Mouse (Mus musculus) hindbrain, postnatal 0 days (tissue): ENCODE results near the gene Tmem123. TPM values are rescaled to one million over a fixed set of nuclear protein-coding genes. Genes with fewer than 3 reads are reported as not detected.

ENCODE experiments used
- ATAC-seq: fragments of 200-750 bp; cut with Nextera tagmentation; 2 replicates; pipeline ENCODE4 v1.8.0; 2017; ENCODE audit warnings: mild to moderate bottlenecking, moderate TSS enrichment, moderate library complexity
- DNase-seq: peaks from one replicate; pipeline ENCODE4 v3.0.0-alpha.2; 2015; ENCODE audit warnings: low spot score
- H3K27ac ChIP-seq: fragments of 300-500 bp; sonication (generic); 2 replicates; pipeline ENCODE4 v1.5.1; 2014; ENCODE audit warnings: mild to moderate bottlenecking
- H3K27me3 ChIP-seq: fragments of 300-500 bp; sonication (generic); 2 replicates; pipeline ENCODE4 v1.6.1; 2014; ENCODE audit warnings: low read length, mixed read lengths; ENCODE audit not compliant: insufficient read depth
- H3K36me3 ChIP-seq: fragments of 300-500 bp; sonication (generic); 2 replicates; pipeline ENCODE4 v1.6.1; 2014; ENCODE audit warnings: low read length, mixed read lengths; ENCODE audit not compliant: insufficient read depth
- H3K4me1 ChIP-seq: fragments of 300-500 bp; sonication (generic); 2 replicates; pipeline ENCODE4 v1.6.1; 2014; ENCODE audit warnings: antibody characterized with exemption, low read length, mixed read lengths; ENCODE audit not compliant: insufficient read depth
- H3K4me2 ChIP-seq: fragments of 300-500 bp; sonication (generic); 2 replicates; pipeline ENCODE4 v1.6.1; 2014; ENCODE audit warnings: low read depth, mild to moderate bottlenecking, low read length, moderate library complexity, mixed read lengths
- H3K4me3 ChIP-seq: fragments of 300-500 bp; sonication (generic); 2 replicates; pipeline ENCODE4 v1.5.1; 2014; ENCODE audit warnings: low read length
- H3K9ac ChIP-seq: fragments of 300-500 bp; sonication (generic); replicated peaks from 2 replicates; pipeline ENCODE4 v1.6.1; 2014; ENCODE audit warnings: mild to moderate bottlenecking, low read length, moderate library complexity, mixed read lengths
- H3K9me3 ChIP-seq: fragments of 300-500 bp; sonication (generic); 2 replicates; pipeline ENCODE4 v1.6.1; 2016; ENCODE audit warnings: low read length, mixed read lengths
- CTCF ChIP-seq: IDR thresholded peaks from 2 replicates; pipeline ENCODE4 v1.5.1; 2016; ENCODE audit warnings: antibody characterized with exemption, control low read depth, low read depth
- WGBS: fragments of 180-500 bp; shearing (Covaris S2); extraction: QIAGEN DNeasy Blood & Tissue Kit; methylation state at CpG from one replicate; pipeline ENCODE4 v1.1.7; 2014; 5-methylcytosine and 5-hydroxymethylcytosine counted together
- polyA plus RNA-seq: library from polyadenylated mRNA; unstranded; fragments of >200 nt; fragmentation: Nextera tagmentation; extraction: Ambion mirVana; gene quantifications from 2 replicates; pipeline ENCODE4 v1.2.1, GENCODE M21; 2015
- total RNA-seq: library from RNA; depleted of rRNA; stranded (reverse); fragments of >200 nt; gene quantifications from 2 replicates; pipeline ENCODE4 v1.2.3, GENCODE M21; 2014

Tmem123 gene
- total and polyA plus RNA-seq, 2 experiments from 2014 or later, result 18.8 to 24.7 TPM

- WGBS, result 94% methylated on average over 3 of the region's 3 CpGs
- no peak for DNase-seq
- Histone ChIP-seq H3K4me3 (no peak overlapping the region), H3K36me3 (no peaks in the 10 kb centered on the region), H3K9me3 (no peaks in the 10 kb centered on the region), H3K27ac (no peak overlapping the region), H3K9ac (no peak overlapping the region), H3K4me2 (no peak overlapping the region), H3K27me3 (no peaks in the 10 kb centered on the region), H3K4me1 (no peaks in the 10 kb centered on the region)
- ATAC-seq, result no peak
- no peak for TF ChIP-seq CTCF
Observed at GRCm38 (mm10) chr9:7748881-7749280, 15.0 kb upstream of the Tmem123 start.

DNA sequence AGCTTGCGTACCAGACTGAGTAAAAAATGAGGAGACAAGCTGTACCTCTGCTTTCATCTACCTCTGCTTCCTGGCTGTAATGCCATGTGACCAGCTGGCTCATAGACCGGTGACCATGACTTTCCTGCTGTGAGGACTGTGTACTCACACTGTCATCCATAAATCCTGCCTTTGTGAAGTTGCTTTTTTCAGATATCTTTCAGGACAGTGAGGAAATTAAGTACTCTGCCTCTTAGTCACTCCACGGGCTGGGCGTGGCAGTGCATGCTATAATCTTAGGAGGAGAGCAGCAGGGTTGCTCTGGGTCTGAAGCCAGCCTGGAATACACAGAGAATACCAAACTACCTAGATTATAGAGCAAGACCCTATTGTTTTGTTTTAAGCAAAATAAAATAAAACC is 14.3 kb upstream of the Tmem123 start:
- Histone ChIP-seq H3K4me3 (no peak overlapping the region), H3K4me2 (no peak overlapping the region), H3K4me1 (no peaks in the 10 kb centered on the region), H3K27ac (no peak overlapping the region), H3K9me3 (no peaks in the 10 kb centered on the region), H3K9ac (no peak overlapping the region), H3K36me3 (no peaks in the 10 kb centered on the region), H3K27me3 (no peaks in the 10 kb centered on the region)
- no peak for TF ChIP-seq CTCF
- 73% methylated on average over 4 of the region's 4 CpGs for WGBS
- ATAC-seq (no peak), DNase-seq (no peak)

DNA sequence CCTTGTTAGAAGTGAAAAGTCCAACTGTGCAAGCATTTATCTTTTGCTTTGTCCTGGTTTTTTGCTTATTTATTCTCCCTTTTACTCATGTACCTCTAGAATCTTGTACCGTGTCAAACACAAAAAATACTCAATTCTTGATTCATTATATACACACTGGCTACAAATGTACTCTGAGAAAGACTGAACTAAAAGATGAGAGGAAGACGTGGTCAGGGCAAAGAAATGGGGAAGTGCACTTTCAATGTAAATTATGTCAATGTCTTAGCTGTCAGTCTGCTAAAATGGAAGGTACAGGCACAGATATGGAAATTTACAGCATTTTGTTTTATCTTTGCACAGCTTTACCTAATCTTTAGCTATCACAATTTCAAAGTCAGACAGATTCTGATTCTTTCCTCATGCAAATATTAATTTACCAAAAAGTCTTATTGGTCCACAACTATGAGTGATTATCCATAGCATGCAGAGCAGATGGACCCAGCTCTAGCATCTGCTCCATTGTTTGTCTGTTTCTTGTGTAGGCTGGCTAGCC is 7.9 kb upstream of the Tmem123 start:
- no peak for TF ChIP-seq CTCF
- Histone ChIP-seq H3K27me3 (no peaks in the 10 kb centered on the region), H3K9ac (no peak overlapping the region), H3K4me1 (no peaks in the 10 kb centered on the region), H3K36me3 (no peaks in the 10 kb centered on the region), H3K4me3 (no peak overlapping the region), H3K4me2 (no peak overlapping the region), H3K9me3 (no peaks in the 10 kb centered on the region), H3K27ac (no peak overlapping the region)
- ATAC-seq, result no peak
- no peak for DNase-seq
- 70% methylated on average over 2 of the region's 2 CpGs for WGBS

DNA sequence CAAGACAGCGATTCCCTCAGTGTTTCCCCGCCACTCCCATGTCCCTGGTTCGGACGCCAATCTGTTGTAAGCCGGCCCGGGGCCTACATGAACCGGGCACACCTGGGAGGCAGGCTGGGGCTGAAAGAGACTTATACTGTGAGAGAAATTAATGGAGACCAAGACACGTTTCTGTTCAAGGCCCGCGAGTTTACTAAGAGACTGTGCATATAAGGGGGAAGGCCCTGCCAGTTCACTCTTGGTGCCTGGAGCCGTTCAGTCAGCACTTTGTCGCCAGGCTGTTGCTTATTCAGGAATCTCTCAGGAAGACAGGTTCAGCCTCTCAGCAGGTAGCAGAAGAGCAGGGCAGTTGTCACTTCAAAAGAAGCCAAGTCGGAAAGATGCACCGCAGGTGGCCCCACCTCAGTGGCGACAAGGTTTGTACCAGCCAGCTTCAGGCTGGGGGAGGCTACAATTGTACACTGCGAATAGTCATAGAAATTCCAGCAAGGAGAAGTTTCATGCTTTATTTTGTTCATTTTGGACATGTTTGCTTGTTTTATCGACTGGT is 1.9 kb upstream of the Tmem123 start:
- no peak overlapping the region for H3K27ac ChIP-seq
- H3K4me3 ChIP-seq, result no peak overlapping the region
- H3K36me3 ChIP-seq, result no peaks in the 10 kb centered on the region
- 0 out of 2 replicates have a peak, but pooled peaks cover 3% of the 10 kb centered on the region for H3K4me1 ChIP-seq
- no peaks in the 10 kb centered on the region for H3K27me3 ChIP-seq
- no peak for TF ChIP-seq CTCF
- H3K9me3 ChIP-seq, result no peaks in the 10 kb centered on the region
- ATAC-seq (no peak), DNase-seq (no peak)
- no peak overlapping the region for H3K9ac ChIP-seq
- no peak overlapping the region for H3K4me2 ChIP-seq
- whole genome bisulfite sequencing, result 39% methylated on average over 17 of the region's 17 CpGs

DNA sequence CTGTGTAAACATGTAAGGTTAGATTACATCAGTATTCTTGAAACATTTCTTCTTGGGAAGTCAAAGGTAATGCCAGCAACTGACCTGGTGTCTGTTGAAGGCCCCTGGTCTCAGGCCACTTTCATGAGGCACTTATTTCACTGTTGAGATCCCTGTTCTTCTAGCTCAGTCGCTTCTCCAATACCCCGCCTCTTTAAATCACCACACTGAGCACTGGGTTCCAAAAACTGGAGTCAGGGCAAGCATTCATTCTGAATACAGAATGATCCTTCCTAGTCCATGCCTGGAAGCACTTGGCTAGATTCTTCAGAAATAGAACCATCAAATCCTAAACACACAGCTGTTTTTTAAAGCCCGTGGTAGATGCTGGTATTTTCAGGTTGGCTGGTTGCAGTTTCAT is 1.1 kb upstream of the Tmem123 start:
- ATAC-seq (no peak), DNase-seq (no peak)
- H3K4me1 ChIP-seq, result 0 out of 2 replicates have a peak, but pooled peaks cover 3% of the 10 kb centered on the region
- no peak overlapping the region; the same call in 1 of the 2 replicates for H3K4me3 ChIP-seq
- 84% methylated on average over 3 of the region's 3 CpGs for WGBS
- H3K27me3 ChIP-seq, result no peaks in the 10 kb centered on the region
- no peak for TF ChIP-seq CTCF
- H3K9ac ChIP-seq, result no peak overlapping the region
- H3K4me2 ChIP-seq, result peak overlapping the region; percentile 59; the same call in 1 of the 2 replicates
- no peaks in the 10 kb centered on the region for H3K9me3 ChIP-seq
- H3K36me3 ChIP-seq, result no peaks in the 10 kb centered on the region
- H3K27ac ChIP-seq, result no peak overlapping the region

- Histone ChIP-seq H3K27ac (peak overlapping the region; percentile 45; the same call in 1 of the 2 replicates), H3K9ac (peak overlapping the region; percentile 63), H3K4me3 (peak overlapping the region; percentile 74), H3K36me3 (no peaks in the 10 kb centered on the region; the same call in 1 of the 2 replicates), H3K4me2 (peak overlapping the region; percentile 59), H3K4me1 (0 out of 2 replicates have a peak, but pooled peaks cover 3% of the 10 kb centered on the region), H3K9me3 (no peaks in the 10 kb centered on the region), H3K27me3 (no peaks in the 10 kb centered on the region)
- no peak for TF ChIP-seq CTCF
- DNase-seq (peak; percentile 46), ATAC-seq (peak; percentile 44)
- under 1% methylated on average over 14 of the region's 14 CpGs for WGBS
Observed at GRCm38 (mm10) chr9:7764463-7764871, 626 bp downstream of the Tmem123 start.

GRCm38 (mm10) chr9:7765236-7765635 is 1.4 kb downstream of the Tmem123 start:
- no peaks in the 10 kb centered on the region; the same call in 1 of the 2 replicates for H3K36me3 ChIP-seq
- DNase-seq (no peak), ATAC-seq (no peak)
- no peak overlapping the region for H3K4me3 ChIP-seq
- H3K27me3 ChIP-seq, result no peaks in the 10 kb centered on the region
- WGBS, result 65% methylated on average over 3 of the region's 3 CpGs
- H3K4me2 ChIP-seq, result peak overlapping the region; percentile 59
- H3K9ac ChIP-seq, result no peak overlapping the region
- H3K4me1 ChIP-seq, result 0 out of 2 replicates have a peak, but pooled peaks cover 3% of the 10 kb centered on the region
- H3K9me3 ChIP-seq, result no peaks in the 10 kb centered on the region
- no peak for TF ChIP-seq CTCF
- H3K27ac ChIP-seq, result no peak overlapping the region
